Mouse (Mus musculus) NIH3T3 (cell line): ENCODE results near the gene Cngb1.

Experiments used
- DNase-seq: peaks from one replicate; pipeline ENCODE4 v3.0.0-alpha.2; 2012; ENCODE audit warnings: low read depth

The Cngb1 gene

GRCm38 (mm10) chr8:95306431-95306830 is at the start of gene Cngb1:
TSS of gene Cngb1 (minus strand) at chr8:95306585.
- no peak for DNase-seq

- DNase-seq, result no peak
These were observed 48.2 kb upstream of the Cngb1 start for GRCm38 (mm10) chr8:95354606-95355005.

GRCm38 (mm10) chr8:95352871-95353866 is 46.8 kb upstream of the Cngb1 start:
- no peak for DNase-seq

GRCm38 (mm10) chr8:95352151-95352870 is 45.9 kb upstream of the Cngb1 start, which contains the start of gene Mmp15:
TSS of gene Mmp15 (plus strand) at chr8:95352268.
- no peak for DNase-seq

- peak; percentile 51 for DNase-seq
These were observed 45.1 kb upstream of the Cngb1 start for GRCm38 (mm10) chr8:95351461-95351860.

- peak; percentile 69 for DNase-seq
These were observed 42.6 kb upstream of the Cngb1 start for GRCm38 (mm10) chr8:95348811-95349630.

GRCm38 (mm10) chr8:95348356-95348755 is 42.0 kb upstream of the Cngb1 start:
- DNase-seq, result no peak

GRCm38 (mm10) chr8:95346643-95347545 is 40.5 kb upstream of the Cngb1 start:
- DNase-seq, result peak; percentile 83

- no peak for DNase-seq
These were observed 38.3 kb upstream of the Cngb1 start for GRCm38 (mm10) chr8:95344668-95345067.

- DNase-seq, result no peak
These were observed 35.3 kb upstream of the Cngb1 start for GRCm38 (mm10) chr8:95341721-95342120.

GRCm38 (mm10) chr8:95336363-95336762 is 30.0 kb upstream of the Cngb1 start:
- DNase-seq, result peak; percentile 44

- DNase-seq, result no peak
These were observed 29.3 kb upstream of the Cngb1 start for GRCm38 (mm10) chr8:95335706-95336105.

GRCm38 (mm10) chr8:95332437-95333199 is 26.2 kb upstream of the Cngb1 start:
- peak; percentile 44 for DNase-seq

GRCm38 (mm10) chr8:95331720-95332436 is 25.5 kb upstream of the Cngb1 start, which contains the start of the genes Zfp319 and Usb1:
TSS of gene Zfp319 (minus strand) at chr8:95331950.
TSS of gene Usb1 (plus strand) at chr8:95332284.
- DNase-seq, result peak; percentile 97

GRCm38 (mm10) chr8:95331156-95331719 is 24.9 kb upstream of the Cngb1 start:
- no peak for DNase-seq

GRCm38 (mm10) chr8:95330367-95330766 is 24.0 kb upstream of the Cngb1 start:
- DNase-seq, result no peak

GRCm38 (mm10) chr8:95327866-95328465 is 21.6 kb upstream of the Cngb1 start:
- no peak for DNase-seq

- DNase-seq, result no peak
These were observed 20.4 kb upstream of the Cngb1 start for GRCm38 (mm10) chr8:95326822-95327221.
